Mouse (Mus musculus): ENCODE measurements around the gene Pym1. TPM values are rescaled to one million over a fixed set of nuclear protein-coding genes. Genes with fewer than 3 reads are reported as not detected.

The Pym1 gene
- polyA plus RNA-seq, 1 experiment from 2014 or later = 41.4 TPM

DNA sequence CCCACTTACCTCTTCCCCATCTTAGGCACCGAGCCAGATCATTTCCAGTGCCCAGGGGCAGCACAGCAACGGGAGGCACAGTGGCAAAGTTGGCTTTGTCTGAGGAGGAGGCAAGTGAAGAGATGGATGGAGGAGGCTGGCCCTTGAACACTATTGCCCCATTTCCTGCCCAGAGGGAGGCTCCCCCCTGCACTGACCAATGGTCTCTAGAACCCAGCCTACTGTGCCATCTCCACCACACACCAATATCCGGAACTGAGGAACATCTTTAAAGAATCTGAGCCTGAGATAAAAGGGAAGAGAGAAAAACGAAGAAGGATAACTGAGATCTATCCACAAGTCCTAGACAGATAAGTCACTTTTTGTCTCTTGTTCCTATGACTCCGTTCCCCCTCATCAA lies 19.6 kb upstream of the Pym1 start:
- H3K4me1 ChIP-seq = peaks cover 5% of the 10 kb centered on the region
- H3K4me3 ChIP-seq (replicated peaks) = no peak overlapping the region
- no peak overlapping the region for H3K27ac ChIP-seq
- no peaks in the 10 kb centered on the region for H3K9me3 ChIP-seq (replicated peaks)
- H3K27me3 ChIP-seq = no peaks in the 10 kb centered on the region
- no peak for ATAC-seq (replicated peaks; ENCODE audit: low FRiP score)
- H3K36me3 ChIP-seq = no peaks in the 10 kb centered on the region; the same call in 1 of the 2 replicates
- H3K4me2 ChIP-seq = no peak overlapping the region
- 85% methylated on average over 5 of the region's 5 CpGs for WGBS
- no peak overlapping the region for H3K9ac ChIP-seq

DNA sequence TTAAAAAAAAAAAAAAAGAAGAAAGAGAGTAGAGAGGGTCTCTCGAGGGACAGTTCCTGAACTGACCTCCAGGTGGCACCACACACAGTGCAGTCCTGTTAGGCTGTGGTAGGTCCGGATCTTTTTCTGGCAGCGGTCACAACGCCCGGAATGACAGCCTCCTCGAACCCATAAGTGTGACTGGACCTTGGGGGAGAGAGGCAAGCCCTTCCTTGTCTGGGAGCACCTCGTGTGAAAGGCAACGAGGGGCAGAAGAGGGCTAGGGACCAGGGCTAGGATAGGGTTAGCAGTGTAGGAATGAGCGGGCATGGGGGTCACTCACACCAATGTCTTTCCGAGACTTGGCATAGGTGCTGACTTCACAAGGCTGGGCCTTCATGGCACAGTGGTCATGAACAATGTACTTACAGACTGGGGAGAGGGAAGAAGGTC lies 16.7 kb upstream of the Pym1 start:
- Histone ChIP-seq H3K4me3 (replicated peaks) (no peak overlapping the region), H3K27me3 (no peaks in the 10 kb centered on the region), H3K36me3 (no peaks in the 10 kb centered on the region; the same call in 1 of the 2 replicates), H3K9ac (0 out of 2 replicates have a peak overlapping the region, but pooled peaks have one; percentile 7), H3K27ac (0 out of 2 replicates have a peak overlapping the region, but pooled peaks have one; percentile 13), H3K4me2 (peak overlapping the region; percentile 35; the same call in 1 of the 2 replicates), H3K9me3 (replicated peaks) (no peaks in the 10 kb centered on the region), H3K4me1 (peaks cover 5% of the 10 kb centered on the region)
- WGBS = 19% methylated on average over 10 of the region's 10 CpGs
- peak; percentile 61; the same call in 1 of the 2 replicates for ATAC-seq (replicated peaks; ENCODE audit: low FRiP score)

DNA sequence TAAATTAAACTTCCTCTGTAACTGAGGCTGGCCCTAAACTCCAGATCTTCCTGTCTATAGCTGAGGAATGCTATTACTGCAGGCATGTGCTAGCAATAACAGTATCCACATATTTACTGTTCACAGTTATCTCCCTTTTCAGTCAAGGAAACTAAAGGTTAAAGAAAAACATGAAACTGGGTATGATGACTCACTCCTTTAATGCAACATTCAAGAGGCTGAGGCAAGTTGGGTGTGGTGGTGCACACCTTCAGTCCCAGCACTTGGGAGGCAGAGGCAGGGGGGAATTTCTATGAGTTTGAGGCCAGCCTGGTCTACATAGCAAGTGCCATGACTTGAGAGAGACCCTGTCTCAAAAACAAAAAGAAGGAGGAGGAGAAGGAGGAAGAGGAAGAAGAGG lies 15.7 kb upstream of the Pym1 start:
- H3K4me3 ChIP-seq (replicated peaks) = no peak overlapping the region
- H3K9me3 ChIP-seq (replicated peaks) = no peaks in the 10 kb centered on the region
- H3K27ac ChIP-seq = no peak overlapping the region
- no peak for ATAC-seq (replicated peaks; ENCODE audit: low FRiP score)
- no peaks in the 10 kb centered on the region; the same call in 1 of the 2 replicates for H3K36me3 ChIP-seq
- no peak overlapping the region for H3K9ac ChIP-seq
- no peak overlapping the region for H3K4me2 ChIP-seq
- H3K4me1 ChIP-seq = peaks cover 5% of the 10 kb centered on the region
- no peaks in the 10 kb centered on the region for H3K27me3 ChIP-seq

DNA sequence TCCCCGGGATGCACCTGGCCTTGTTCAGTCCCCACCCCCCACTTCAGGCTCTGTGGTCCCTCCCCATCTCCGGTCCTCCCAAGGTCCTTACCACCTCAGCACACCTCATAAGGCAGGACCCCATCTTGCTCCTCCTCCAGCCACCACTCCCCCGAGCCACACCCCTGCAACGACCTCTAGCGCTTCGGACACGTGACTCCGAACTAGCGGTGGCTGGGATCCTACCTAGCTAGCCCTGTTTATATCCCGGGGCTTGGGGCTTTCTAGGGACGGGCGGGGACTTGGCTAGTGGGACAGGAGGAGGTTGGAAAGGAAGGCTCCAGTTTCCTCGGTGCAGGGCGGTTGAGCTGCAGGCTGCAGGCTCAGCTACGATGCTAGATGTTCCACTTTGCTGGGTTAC lies 10.3 kb upstream of the Pym1 start:
- peak; percentile 83 for ATAC-seq (replicated peaks; ENCODE audit: low FRiP score)
- Histone ChIP-seq H3K9me3 (replicated peaks) (no peaks in the 10 kb centered on the region), H3K27me3 (peaks cover 9% of the 10 kb centered on the region), H3K4me1 (peaks cover 8% of the 10 kb centered on the region; the same call in 1 of the 2 replicates), H3K4me2 (peak overlapping the region; percentile 58), H3K27ac (no peak overlapping the region), H3K36me3 (no peaks in the 10 kb centered on the region; the same call in 1 of the 2 replicates), H3K9ac (0 out of 2 replicates have a peak overlapping the region, but pooled peaks have one; percentile 31), H3K4me3 (replicated peaks) (peak overlapping the region; percentile 27)
- 6% methylated on average over 15 of the region's 15 CpGs for WGBS

DNA sequence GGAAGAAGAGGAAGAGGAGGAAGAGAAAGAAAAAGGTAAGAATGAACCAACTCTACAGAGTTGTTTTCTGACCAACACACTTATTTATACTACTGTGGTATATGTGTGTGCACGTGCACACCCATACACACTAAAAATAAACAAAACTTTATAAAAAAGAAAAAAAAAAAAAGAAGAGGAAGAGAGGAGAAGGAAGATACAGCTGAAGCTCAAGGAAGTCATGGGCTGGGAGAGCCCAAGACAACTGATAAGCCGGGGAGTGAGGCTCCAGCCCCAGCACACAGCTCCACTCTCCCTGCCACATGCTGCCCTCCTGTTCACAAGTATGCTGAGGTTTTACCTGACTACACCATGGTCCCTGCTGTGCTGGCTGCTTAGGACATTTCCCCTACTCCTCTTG lies 7.4 kb upstream of the Pym1 start:
- ATAC-seq (replicated peaks; ENCODE audit: low FRiP score) = no peak
- Histone ChIP-seq H3K4me1 (peaks cover 34% of the 10 kb centered on the region), H3K4me3 (replicated peaks) (no peak overlapping the region), H3K27me3 (peaks cover 20% of the 10 kb centered on the region), H3K27ac (no peak overlapping the region), H3K9ac (no peak overlapping the region), H3K36me3 (no peaks in the 10 kb centered on the region), H3K4me2 (no peak overlapping the region), H3K9me3 (replicated peaks) (no peaks in the 10 kb centered on the region)
- WGBS = 59% methylated on average over 2 of the region's 2 CpGs

DNA sequence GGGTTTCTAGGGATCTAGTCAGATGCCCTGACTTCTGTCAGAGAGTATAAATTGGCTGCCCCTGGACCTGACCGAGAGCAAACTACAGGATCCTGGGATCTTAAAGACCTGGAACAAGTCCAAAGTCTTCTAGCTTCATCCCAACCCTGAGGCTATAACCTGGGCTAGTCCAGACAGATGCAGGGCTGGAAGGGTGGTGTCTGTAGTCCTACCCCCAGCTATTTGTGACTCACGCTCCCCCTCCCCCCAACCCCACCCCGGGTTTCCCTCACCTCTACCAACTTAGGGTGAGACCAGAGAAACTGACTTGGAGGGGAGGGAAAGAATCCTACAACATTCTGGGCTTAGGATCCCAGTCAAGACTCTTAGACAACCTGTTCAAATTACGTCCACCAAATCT lies 5.1 kb upstream of the Pym1 start:
- no peak overlapping the region for H3K27ac ChIP-seq
- no peak for ATAC-seq (replicated peaks; ENCODE audit: low FRiP score)
- no peaks in the 10 kb centered on the region for H3K36me3 ChIP-seq
- no peaks in the 10 kb centered on the region for H3K9me3 ChIP-seq (replicated peaks)
- H3K4me2 ChIP-seq = peak overlapping the region; percentile 94
- H3K9ac ChIP-seq = 0 out of 2 replicates have a peak overlapping the region, but pooled peaks have one; percentile 71
- peaks cover 31% of the 10 kb centered on the region for H3K4me1 ChIP-seq
- whole genome bisulfite sequencing = 30% methylated on average over 4 of the region's 4 CpGs
- H3K27me3 ChIP-seq = peaks cover 20% of the 10 kb centered on the region
- peak overlapping the region; percentile 68; the same call in 1 of the 2 replicates for H3K4me3 ChIP-seq (replicated peaks)

DNA sequence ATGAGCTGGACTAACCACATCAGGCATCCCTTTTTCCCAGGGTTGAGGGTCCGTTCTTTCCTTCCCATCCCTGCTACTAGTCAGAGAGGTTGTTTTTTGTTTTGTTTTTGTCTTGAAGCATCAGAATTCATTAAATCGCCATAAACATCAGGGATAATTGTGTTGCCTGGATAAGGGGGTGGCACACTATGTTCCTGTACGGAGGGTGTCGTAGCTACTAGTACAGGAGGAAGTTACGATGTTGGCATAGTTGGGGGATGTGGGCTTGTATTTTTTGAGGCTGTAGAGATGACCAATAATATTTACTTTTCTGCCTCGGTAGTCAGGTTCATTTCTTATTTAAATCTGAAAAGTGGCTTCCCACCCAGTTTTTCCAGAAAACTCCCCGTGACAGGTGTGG lies 4.5 kb upstream of the Pym1 start:
- peak overlapping the region; percentile 71 for H3K9ac ChIP-seq

DNA sequence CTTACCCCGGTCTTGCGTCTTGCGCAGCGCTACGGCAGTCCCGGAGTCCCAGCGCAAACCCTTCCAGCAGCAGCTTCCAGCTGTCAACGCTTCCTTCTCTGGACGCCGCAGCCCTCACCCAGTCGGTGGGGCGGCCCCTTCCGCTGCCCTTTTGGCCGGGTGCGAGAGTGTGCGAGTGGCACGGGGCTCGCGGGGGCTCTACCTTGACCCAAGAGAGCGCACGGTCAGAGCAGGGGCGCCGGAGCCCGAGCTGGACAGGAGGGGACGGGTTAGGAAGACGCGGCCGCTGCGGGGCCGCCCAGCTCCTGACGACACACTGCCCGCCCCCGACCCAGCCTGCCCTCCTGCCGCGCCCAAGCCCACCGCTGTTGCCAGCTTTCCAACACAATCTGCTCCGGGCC lies 3.9 kb upstream of the Pym1 start:
- ATAC-seq (replicated peaks; ENCODE audit: low FRiP score) = peak; percentile 50
- no peaks in the 10 kb centered on the region for H3K36me3 ChIP-seq
- no peaks in the 10 kb centered on the region for H3K9me3 ChIP-seq (replicated peaks)
- peak overlapping the region; percentile 94 for H3K4me2 ChIP-seq
- WGBS = under 1% methylated on average over 37 of the region's 37 CpGs
- H3K27me3 ChIP-seq = peaks cover 20% of the 10 kb centered on the region
- peaks cover 28% of the 10 kb centered on the region for H3K4me1 ChIP-seq
- H3K9ac ChIP-seq = peak overlapping the region; percentile 71
- H3K27ac ChIP-seq = peak overlapping the region; percentile 54
- peak overlapping the region; percentile 68 for H3K4me3 ChIP-seq (replicated peaks)

More for the DNA sequence above, 4.5 kb upstream of the Pym1 start:
- Histone ChIP-seq H3K27ac (peak overlapping the region; percentile 54; the same call in 1 of the 2 replicates), H3K9me3 (replicated peaks) (no peaks in the 10 kb centered on the region), H3K27me3 (peaks cover 20% of the 10 kb centered on the region), H3K4me2 (peak overlapping the region; percentile 94), H3K4me1 (peaks cover 28% of the 10 kb centered on the region), H3K36me3 (no peaks in the 10 kb centered on the region), H3K4me3 (replicated peaks) (peak overlapping the region; percentile 68)
- 7% methylated on average over 7 of the region's 7 CpGs for WGBS
- ATAC-seq (replicated peaks; ENCODE audit: low FRiP score) = no peak

DNA sequence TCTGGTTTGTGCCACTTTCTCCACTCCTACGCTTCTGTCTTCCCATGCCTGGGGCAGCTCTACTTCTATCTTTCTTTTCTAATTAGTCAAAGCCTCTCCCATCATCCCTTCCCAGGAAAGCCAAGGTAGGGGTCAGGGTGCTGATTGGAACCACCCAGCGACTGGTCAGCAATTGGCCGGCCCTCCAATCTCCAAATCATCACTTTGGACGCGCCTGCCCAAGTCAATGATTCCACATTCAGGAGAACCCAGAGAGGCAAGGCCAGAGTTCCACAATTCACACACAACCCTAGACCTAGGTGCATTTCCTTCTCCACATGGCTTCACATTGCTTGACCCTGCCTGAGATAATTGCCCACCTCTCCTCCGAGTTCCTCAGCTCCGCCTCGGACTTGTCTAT lies 3.5 kb upstream of the Pym1 start:
- Histone ChIP-seq H3K27me3 (peaks cover 20% of the 10 kb centered on the region), H3K36me3 (no peaks in the 10 kb centered on the region), H3K9ac (peak overlapping the region; percentile 71), H3K9me3 (replicated peaks) (no peaks in the 10 kb centered on the region), H3K27ac (peak overlapping the region; percentile 54), H3K4me2 (peak overlapping the region; percentile 94), H3K4me1 (peaks cover 31% of the 10 kb centered on the region), H3K4me3 (replicated peaks) (peak overlapping the region; percentile 68)
- ATAC-seq (replicated peaks; ENCODE audit: low FRiP score) = no peak
- WGBS = 19% methylated on average over 8 of the region's 8 CpGs

DNA sequence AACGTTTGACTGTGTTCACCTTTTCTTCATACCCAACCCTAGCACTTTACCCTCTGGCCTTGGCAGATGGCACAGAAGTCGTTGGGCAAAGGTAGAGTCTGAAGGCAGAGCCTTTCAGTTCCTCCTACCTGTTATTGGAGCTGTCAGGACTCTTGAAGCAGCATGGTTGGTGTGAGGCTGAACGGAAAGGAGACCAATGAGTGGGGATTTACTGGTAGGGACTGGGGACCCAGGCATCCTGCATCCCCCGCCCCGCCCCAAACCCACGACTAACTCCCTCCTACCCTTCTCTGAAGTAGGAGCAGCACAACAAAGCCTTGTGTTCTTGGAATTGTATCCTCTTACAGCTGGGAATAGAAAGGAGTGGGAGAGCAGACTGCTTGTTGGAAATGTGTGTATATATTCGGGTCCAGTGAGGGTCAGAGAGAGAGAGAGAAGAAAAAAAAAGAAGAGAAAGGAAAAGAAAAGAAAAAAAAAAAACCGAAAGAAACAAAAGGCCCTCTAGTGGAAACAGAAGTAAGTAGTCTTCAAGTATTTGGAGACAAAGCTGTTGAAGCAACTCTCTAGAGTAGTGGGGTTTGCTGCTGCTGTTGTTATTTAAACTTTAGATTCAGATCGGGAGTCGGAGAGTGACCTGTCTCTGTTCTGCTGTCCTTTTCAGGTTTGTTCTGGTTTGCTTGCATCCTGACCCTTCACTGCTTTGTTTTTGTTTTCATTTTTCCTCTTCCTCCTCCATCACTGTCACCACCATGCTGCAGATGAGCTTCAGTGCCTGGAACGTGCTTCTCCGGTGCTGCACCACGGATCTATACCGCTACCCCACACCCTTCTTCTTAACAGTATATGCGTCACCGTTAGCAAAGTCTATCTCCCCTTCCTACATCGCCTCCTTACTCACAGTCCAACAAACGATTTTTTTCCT lies 2.7 kb upstream of the Pym1 start, which contains the start of gene Dgka:
Dgka (minus strand) TSS at position 176 of the 922 bp plus-strand sequence.
- WGBS = 25% methylated on average over 18 of the region's 18 CpGs
- Histone ChIP-seq H3K9ac (peak within 1 kb of the TSS; percentile 71), H3K4me3 (replicated peaks) (peak within 1 kb of the TSS; percentile 68), H3K9me3 (replicated peaks) (no peaks in the 10 kb centered on the region), H3K36me3 (no peaks in the 10 kb centered on the region), H3K27me3 (peaks cover 20% of the 10 kb centered on the region), H3K27ac (peak within 1 kb of the TSS; percentile 56), H3K4me2 (peak within 1 kb of the TSS; percentile 94), H3K4me1 (peaks cover 38% of the 10 kb centered on the region)
- no peak for ATAC-seq (replicated peaks; ENCODE audit: low FRiP score)

DNA sequence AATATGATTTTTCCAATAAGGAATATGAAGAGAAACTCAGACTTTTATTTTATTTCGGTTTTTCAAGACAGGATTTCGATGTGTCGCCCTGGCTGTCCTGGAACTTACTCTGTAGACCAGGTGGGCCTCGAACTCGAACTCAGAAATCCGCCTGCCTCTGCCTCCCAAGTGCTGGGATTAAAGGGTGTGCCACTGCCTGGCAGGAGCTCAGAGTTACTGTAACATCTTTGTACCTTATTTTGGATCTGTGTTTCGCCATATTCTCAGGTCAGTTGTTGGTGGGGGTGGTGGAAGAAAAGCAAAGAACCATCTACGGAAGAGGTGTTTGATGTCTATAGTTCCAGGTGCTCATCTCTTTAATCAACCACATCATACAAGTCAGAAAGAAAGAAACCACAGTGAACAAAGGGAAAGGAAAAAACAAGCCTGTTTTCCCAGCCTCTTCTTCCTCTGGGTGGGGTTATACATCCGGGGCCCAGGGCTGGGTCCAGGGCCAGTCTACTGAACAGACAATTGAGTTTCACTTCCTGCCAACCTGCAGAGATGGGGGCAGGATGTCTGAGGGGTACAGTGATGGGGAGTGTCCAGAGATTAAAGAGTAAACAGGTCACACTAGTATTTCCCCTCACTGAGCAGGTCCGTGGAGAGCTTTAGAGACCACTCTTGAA lies 1.6 kb upstream of the Pym1 start:
- H3K9ac ChIP-seq = no peak overlapping the region

More for the DNA sequence above, 1.6 kb upstream of the Pym1 start:
- Histone ChIP-seq H3K27ac (no peak overlapping the region), H3K4me3 (replicated peaks) (no peak overlapping the region), H3K9me3 (replicated peaks) (no peaks in the 10 kb centered on the region), H3K36me3 (no peaks in the 10 kb centered on the region), H3K27me3 (peaks cover 20% of the 10 kb centered on the region), H3K4me1 (peaks cover 44% of the 10 kb centered on the region), H3K4me2 (no peak overlapping the region)
- WGBS = 90% methylated on average over 10 of the region's 10 CpGs
- ATAC-seq (replicated peaks; ENCODE audit: low FRiP score) = no peak
